Mouse (Mus musculus) adrenal gland, adult 2 months (tissue): ENCODE measurements around the gene Gm42372. TPM values are rescaled to one million over a fixed set of nuclear protein-coding genes. Genes with fewer than 3 reads are reported as not detected.

Experiments
- DNase-seq: peaks from one replicate; pipeline ENCODE4 v3.0.0; 2021
- polyA plus RNA-seq: library from polyadenylated mRNA; depleted of rRNA; stranded (reverse); fragments of >200 nt; gene quantifications from 2 replicates; pipeline ENCODE4 v1.2.3, GENCODE M21; 2012
- total RNA-seq, 2 experiments: library from RNA; stranded (reverse); gene quantifications; 2 replicates each; pipeline ENCODE4 v1.2.3; 2021

Gm42372 gene
- total and polyA plus RNA-seq, 3 experiments, result 0.33 to 1.6 (median 1.1) TPM

- peak; percentile 31 for DNase-seq
These were observed 20.5 kb downstream of the Gm42372 start for GRCm38 (mm10) chr7:17003230-17003960.

- DNase-seq, result no peak
These were observed 21.8 kb downstream of the Gm42372 start for GRCm38 (mm10) chr7:17004716-17005115.

GRCm38 (mm10) chr7:17007300-17007699, 24.4 kb downstream of the Gm42372 start:
- DNase-seq, result no peak

GRCm38 (mm10) chr7:17009326-17010009, 26.6 kb downstream of the Gm42372 start:
- no peak for DNase-seq

GRCm38 (mm10) chr7:17010010-17010347, 27.1 kb downstream of the Gm42372 start:
- no peak for DNase-seq

- DNase-seq, result no peak
These were observed 29.2 kb downstream of the Gm42372 start for GRCm38 (mm10) chr7:17011909-17012590.

GRCm38 (mm10) chr7:17015381-17015780, 32.5 kb downstream of the Gm42372 start:
- DNase-seq, result no peak

- DNase-seq, result peak; percentile 96
These were observed 34.1 kb downstream of the Gm42372 start for GRCm38 (mm10) chr7:17017036-17017435.

- no peak for DNase-seq
These were observed 35.0 kb downstream of the Gm42372 start for GRCm38 (mm10) chr7:17017921-17018320.

GRCm38 (mm10) chr7:17019426-17020166, 36.7 kb downstream of the Gm42372 start:
- DNase-seq, result no peak

GRCm38 (mm10) chr7:17022176-17022575, 39.3 kb downstream of the Gm42372 start:
- no peak for DNase-seq

- DNase-seq, result no peak
These were observed 40.8 kb downstream of the Gm42372 start for GRCm38 (mm10) chr7:17023701-17024100.

GRCm38 (mm10) chr7:17024141-17024540, 41.3 kb downstream of the Gm42372 start:
- peak; percentile 34 for DNase-seq

- DNase-seq, result peak; percentile 33
These were observed 42.1 kb downstream of the Gm42372 start for GRCm38 (mm10) chr7:17024814-17025504.

- DNase-seq, result no peak
These were observed 42.6 kb downstream of the Gm42372 start for GRCm38 (mm10) chr7:17025505-17025894.

- no peak for DNase-seq
These were observed 43.2 kb downstream of the Gm42372 start for GRCm38 (mm10) chr7:17025896-17026622.

GRCm38 (mm10) chr7:17026710-17027587, 44.1 kb downstream of the Gm42372 start:
- peak; percentile 26 for DNase-seq

GRCm38 (mm10) chr7:17027588-17028343, 44.9 kb downstream of the Gm42372 start, which contains the start of gene Ppp5c:
Gene Ppp5c, minus strand, starts transcription at chr7:17027924.
- DNase-seq, result peak; percentile 95

GRCm38 (mm10) chr7:17028923-17029322, 46.0 kb downstream of the Gm42372 start:
- no peak for DNase-seq
